Mouse (Mus musculus): ENCODE data around the gene Tanc1. TPM values are rescaled to one million over a fixed set of nuclear protein-coding genes. Genes with fewer than 3 reads are reported as not detected.

The Tanc1 gene
- polyA plus RNA-seq, 1 experiment from 2014 or later, result 4.9 TPM

GRCm38 (mm10) chr2:59756137-59756753 is 144.4 kb downstream of the Tanc1 start:
- Histone ChIP-seq H3K4me3 (ENCODE audit: low read depth, low read length) (no peak overlapping the region), H3K4me1 (ENCODE audit: control insufficient read depth, insufficient read depth, low read length) (no peaks in the 10 kb centered on the region; the same call in 1 of the 2 replicates), H3K9ac (ENCODE audit: low read length) (no peak overlapping the region), H3K4me2 (ENCODE audit: low read length) (no peak overlapping the region), H3K9me3 (replicated peaks; ENCODE audit: control insufficient read depth, low read length) (no peaks in the 10 kb centered on the region), H3K27me3 (replicated peaks; ENCODE audit: control insufficient read depth, insufficient read depth, low read length) (no peaks in the 10 kb centered on the region), H3K27ac (ENCODE audit: low read depth, low read length) (no peak overlapping the region), H3K36me3 (ENCODE audit: control insufficient read depth, insufficient read depth, low read length) (no peaks in the 10 kb centered on the region)
- DNase-seq (ENCODE audit: low spot score) (no peak), ATAC-seq (no peak)
- WGBS, result 56% methylated on average over 13 of the region's 13 CpGs

GRCm38 (mm10) chr2:59757015-59757414 is 145.2 kb downstream of the Tanc1 start:
- Histone ChIP-seq H3K27ac (ENCODE audit: low read depth, low read length) (no peak overlapping the region), H3K36me3 (ENCODE audit: control insufficient read depth, insufficient read depth, low read length) (no peaks in the 10 kb centered on the region), H3K4me2 (ENCODE audit: low read length) (no peak overlapping the region), H3K9me3 (replicated peaks; ENCODE audit: control insufficient read depth, low read length) (no peaks in the 10 kb centered on the region), H3K27me3 (replicated peaks; ENCODE audit: control insufficient read depth, insufficient read depth, low read length) (no peaks in the 10 kb centered on the region), H3K4me1 (ENCODE audit: control insufficient read depth, insufficient read depth, low read length) (no peaks in the 10 kb centered on the region; the same call in 1 of the 2 replicates), H3K4me3 (ENCODE audit: low read depth, low read length) (no peak overlapping the region), H3K9ac (ENCODE audit: low read length) (no peak overlapping the region)
- DNase-seq (ENCODE audit: low spot score) (peak; percentile 69), ATAC-seq (peak; percentile 64; the same call in 1 of the 2 replicates)
- 71% methylated on average over 6 of the region's 6 CpGs for WGBS

GRCm38 (mm10) chr2:59758139-59758918 is 146.5 kb downstream of the Tanc1 start:
- Histone ChIP-seq H3K9ac (ENCODE audit: low read length) (no peak overlapping the region), H3K36me3 (ENCODE audit: control insufficient read depth, insufficient read depth, low read length) (no peaks in the 10 kb centered on the region), H3K9me3 (replicated peaks; ENCODE audit: control insufficient read depth, low read length) (no peaks in the 10 kb centered on the region), H3K27ac (ENCODE audit: low read depth, low read length) (no peak overlapping the region), H3K4me1 (ENCODE audit: control insufficient read depth, insufficient read depth, low read length) (no peaks in the 10 kb centered on the region; the same call in 1 of the 2 replicates), H3K4me3 (ENCODE audit: low read depth, low read length) (no peak overlapping the region), H3K4me2 (ENCODE audit: low read length) (no peak overlapping the region), H3K27me3 (replicated peaks; ENCODE audit: control insufficient read depth, insufficient read depth, low read length) (no peaks in the 10 kb centered on the region)
- no peak for DNase-seq (ENCODE audit: low spot score)
- WGBS, result 85% methylated on average over 9 of the region's 9 CpGs
- no peak for ATAC-seq

- ATAC-seq (no peak), DNase-seq (ENCODE audit: low spot score) (no peak)
- no peak overlapping the region for H3K27ac ChIP-seq (ENCODE audit: low read depth, low read length)
- H3K4me2 ChIP-seq (ENCODE audit: low read length), result no peak overlapping the region
- no peaks in the 10 kb centered on the region for H3K36me3 ChIP-seq (ENCODE audit: control insufficient read depth, insufficient read depth, low read length)
- H3K4me3 ChIP-seq (ENCODE audit: low read depth, low read length), result no peak overlapping the region
- peaks cover 2% of the 10 kb centered on the region; the same call in 1 of the 2 replicates for H3K4me1 ChIP-seq (ENCODE audit: control insufficient read depth, insufficient read depth, low read length)
- no peaks in the 10 kb centered on the region for H3K27me3 ChIP-seq (replicated peaks; ENCODE audit: control insufficient read depth, insufficient read depth, low read length)
- H3K9me3 ChIP-seq (replicated peaks; ENCODE audit: control insufficient read depth, low read length), result no peaks in the 10 kb centered on the region
- WGBS, result 82% methylated on average over 4 of the region's 4 CpGs
- no peak overlapping the region for H3K9ac ChIP-seq (ENCODE audit: low read length)
These were observed 148.9 kb downstream of the Tanc1 start for GRCm38 (mm10) chr2:59760731-59761130.

GRCm38 (mm10) chr2:59761183-59761582 is 149.3 kb downstream of the Tanc1 start:
- no peak overlapping the region for H3K27ac ChIP-seq (ENCODE audit: low read depth, low read length)
- peak; percentile 32 for DNase-seq (ENCODE audit: low spot score)
- peaks cover 4% of the 10 kb centered on the region; the same call in 1 of the 2 replicates for H3K4me1 ChIP-seq (ENCODE audit: control insufficient read depth, insufficient read depth, low read length)

GRCm38 (mm10) chr2:59762277-59762676 is 150.4 kb downstream of the Tanc1 start:
- no peaks in the 10 kb centered on the region for H3K9me3 ChIP-seq (replicated peaks; ENCODE audit: control insufficient read depth, low read length)
- no peak overlapping the region for H3K4me2 ChIP-seq (ENCODE audit: low read length)
- no peak overlapping the region for H3K9ac ChIP-seq (ENCODE audit: low read length)
- no peak for DNase-seq (ENCODE audit: low spot score)
- no peak overlapping the region for H3K4me3 ChIP-seq (ENCODE audit: low read depth, low read length)
- H3K27me3 ChIP-seq (replicated peaks; ENCODE audit: control insufficient read depth, insufficient read depth, low read length), result no peaks in the 10 kb centered on the region
- WGBS, result 94% methylated on average over 5 of the region's 5 CpGs
- H3K36me3 ChIP-seq (ENCODE audit: control insufficient read depth, insufficient read depth, low read length), result no peaks in the 10 kb centered on the region
- H3K27ac ChIP-seq (ENCODE audit: low read depth, low read length), result no peak overlapping the region
- H3K4me1 ChIP-seq (ENCODE audit: control insufficient read depth, insufficient read depth, low read length), result peaks cover 4% of the 10 kb centered on the region; the same call in 1 of the 2 replicates
- ATAC-seq, result no peak

More at GRCm38 (mm10) chr2:59761183-59761582, 149.3 kb downstream of the Tanc1 start:
- ATAC-seq, result no peak
- Histone ChIP-seq H3K9ac (ENCODE audit: low read length) (no peak overlapping the region), H3K4me2 (ENCODE audit: low read length) (no peak overlapping the region), H3K36me3 (ENCODE audit: control insufficient read depth, insufficient read depth, low read length) (no peaks in the 10 kb centered on the region), H3K4me3 (ENCODE audit: low read depth, low read length) (no peak overlapping the region), H3K9me3 (replicated peaks; ENCODE audit: control insufficient read depth, low read length) (no peaks in the 10 kb centered on the region), H3K27me3 (replicated peaks; ENCODE audit: control insufficient read depth, insufficient read depth, low read length) (no peaks in the 10 kb centered on the region)
- WGBS, result 21% methylated on average over 12 of the region's 12 CpGs

GRCm38 (mm10) chr2:59765671-59766070 is 153.8 kb downstream of the Tanc1 start:
- H3K9me3 ChIP-seq (replicated peaks; ENCODE audit: control insufficient read depth, low read length), result no peaks in the 10 kb centered on the region
- DNase-seq (ENCODE audit: low spot score), result no peak
- H3K9ac ChIP-seq (ENCODE audit: low read length), result no peak overlapping the region
- H3K4me2 ChIP-seq (ENCODE audit: low read length), result no peak overlapping the region
- no peak overlapping the region for H3K27ac ChIP-seq (ENCODE audit: low read depth, low read length)
- peaks cover 4% of the 10 kb centered on the region; the same call in 1 of the 2 replicates for H3K4me1 ChIP-seq (ENCODE audit: control insufficient read depth, insufficient read depth, low read length)
- WGBS, result 44% methylated on average over 10 of the region's 10 CpGs
- H3K27me3 ChIP-seq (replicated peaks; ENCODE audit: control insufficient read depth, insufficient read depth, low read length), result no peaks in the 10 kb centered on the region
- no peak overlapping the region for H3K4me3 ChIP-seq (ENCODE audit: low read depth, low read length)
- ATAC-seq, result no peak
- H3K36me3 ChIP-seq (ENCODE audit: control insufficient read depth, insufficient read depth, low read length), result no peaks in the 10 kb centered on the region

GRCm38 (mm10) chr2:59767893-59768292 is 156.1 kb downstream of the Tanc1 start:
- ATAC-seq (no peak), DNase-seq (ENCODE audit: low spot score) (no peak)
- no peaks in the 10 kb centered on the region for H3K27me3 ChIP-seq (replicated peaks; ENCODE audit: control insufficient read depth, insufficient read depth, low read length)
- no peak overlapping the region for H3K27ac ChIP-seq (ENCODE audit: low read depth, low read length)
- WGBS, result 96% methylated on average over 4 of the region's 4 CpGs
- no peaks in the 10 kb centered on the region for H3K9me3 ChIP-seq (replicated peaks; ENCODE audit: control insufficient read depth, low read length)
- no peak overlapping the region for H3K9ac ChIP-seq (ENCODE audit: low read length)
- no peaks in the 10 kb centered on the region for H3K36me3 ChIP-seq (ENCODE audit: control insufficient read depth, insufficient read depth, low read length)
- H3K4me2 ChIP-seq (ENCODE audit: low read length), result no peak overlapping the region
- H3K4me1 ChIP-seq (ENCODE audit: control insufficient read depth, insufficient read depth, low read length), result peaks cover 6% of the 10 kb centered on the region; the same call in 1 of the 2 replicates
- H3K4me3 ChIP-seq (ENCODE audit: low read depth, low read length), result no peak overlapping the region

Data from forebrain, embryonic 14.5 days (tissue).